Mouse (Mus musculus): ENCODE results near the gene Prl2c1.
"Not testable (repeated sequence)": the region's sequence is repeated elsewhere in the genome, so short reads cannot be mapped to it uniquely, and the experiment has no call there.

Prl2c1 gene

DNA sequence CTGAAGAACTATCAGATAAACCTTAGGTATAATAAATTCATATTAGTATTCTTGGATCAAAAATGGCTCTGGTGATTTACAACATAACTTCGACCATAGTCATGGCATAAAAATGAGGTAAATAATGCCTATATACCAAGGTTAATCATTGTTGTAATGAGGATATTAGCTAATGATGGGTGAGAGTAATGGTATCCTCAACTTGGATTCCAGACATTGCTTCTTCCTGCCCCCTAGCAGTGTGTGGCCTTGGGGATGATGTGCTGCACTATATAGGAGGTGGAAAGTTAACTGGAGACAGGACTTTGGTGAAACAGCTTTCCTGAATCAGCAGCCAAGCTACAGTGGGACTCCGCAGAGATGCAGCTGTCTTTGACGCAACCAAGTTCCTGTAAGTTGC lies at the start of gene Prl2c1:
Gene Prl2c1 (plus strand): TSS at position 301 of the 400 bp plus-strand sequence.
- DNase-seq (ENCODE audit: low read depth): no peak

- no peak for DNase-seq (ENCODE audit: low read depth)
Measured at GRCm38 (mm10) chr13:27801354-27801753, 47.8 kb upstream of the Prl2c1 start, which contains the start of gene Prl2a1. TSS of gene Prl2a1 (plus strand) at chr13:27801654.

DNA sequence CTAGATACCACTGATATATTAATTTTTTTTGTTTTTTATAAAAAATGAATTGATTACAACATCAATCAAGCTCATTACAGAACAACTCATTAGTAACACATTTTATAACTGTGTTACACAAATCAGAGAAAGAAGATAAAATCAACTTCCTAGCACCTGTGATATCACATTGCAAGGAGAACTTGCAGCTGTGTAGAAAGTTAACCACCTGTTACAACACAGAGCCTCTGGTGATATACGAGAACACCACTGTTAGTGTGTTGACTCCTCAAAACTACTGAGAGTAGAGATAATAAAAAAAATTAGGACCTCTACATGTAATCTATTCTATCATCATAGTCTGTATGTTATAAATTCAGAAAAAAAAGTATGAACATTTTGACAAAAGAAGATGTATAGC lies 46.4 kb upstream of the Prl2c1 start:
- DNase-seq (ENCODE audit: low read depth): no peak

GRCm38 (mm10) chr13:27904236-27904635 lies 55.1 kb downstream of the Prl2c1 start:
- not testable (repeated sequence) for DNase-seq (ENCODE audit: low read depth)
